Mouse (Mus musculus) MEL-GATA-1-ER (cell line): Measurements from ENCODE around the gene Kcna10.

Experiments used
- DNase-seq: peaks from one replicate; pipeline ENCODE4 v3.0.0-alpha.2; 2012; ENCODE audit warnings: low read depth; ENCODE audit errors: extremely low read depth

Gene Kcna10

DNA sequence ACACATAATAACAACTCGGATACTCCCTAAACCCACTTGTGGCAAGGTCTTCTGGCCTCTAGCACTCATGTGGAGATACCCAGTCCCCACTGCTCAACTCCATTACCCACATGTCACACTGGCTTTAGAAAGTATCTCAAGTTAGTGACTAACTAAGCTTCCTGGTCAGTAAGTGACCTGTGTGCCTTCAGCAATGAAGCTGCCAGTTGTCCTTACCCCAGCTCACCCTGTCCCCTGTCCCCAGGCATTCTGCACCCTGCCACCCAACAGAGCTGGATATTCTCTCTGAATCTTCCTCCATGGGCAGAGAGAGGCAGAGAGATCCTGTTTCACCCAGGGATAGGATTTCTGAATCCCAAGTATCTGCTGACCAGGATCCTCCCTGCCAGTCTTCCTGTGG, at the start of gene Kcna10:
Gene Kcna10 (plus strand): TSS at position 301 of the 400 bp plus-strand sequence.
- DNase-seq, result no peak

DNA sequence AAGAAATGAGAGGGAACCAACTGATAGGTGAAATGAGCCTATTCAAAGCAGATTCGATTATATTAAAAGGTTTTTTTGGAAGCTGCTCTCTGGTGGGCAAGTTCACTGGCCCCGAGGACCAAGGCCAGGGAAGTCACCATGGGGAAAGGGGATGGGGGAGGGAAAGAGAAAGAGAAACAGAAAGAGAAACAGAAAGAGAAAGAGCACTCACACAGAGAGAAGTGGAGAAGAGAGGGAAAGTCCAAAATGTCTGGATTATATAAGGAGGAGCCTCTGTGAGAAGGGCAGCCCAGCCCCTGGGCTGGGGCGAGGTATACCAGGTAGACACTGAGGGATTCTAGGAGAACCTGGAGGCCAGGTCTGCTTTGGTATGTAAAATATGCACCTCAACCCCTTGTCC, 48.4 kb upstream of the Kcna10 start:
- no peak for DNase-seq

DNA sequence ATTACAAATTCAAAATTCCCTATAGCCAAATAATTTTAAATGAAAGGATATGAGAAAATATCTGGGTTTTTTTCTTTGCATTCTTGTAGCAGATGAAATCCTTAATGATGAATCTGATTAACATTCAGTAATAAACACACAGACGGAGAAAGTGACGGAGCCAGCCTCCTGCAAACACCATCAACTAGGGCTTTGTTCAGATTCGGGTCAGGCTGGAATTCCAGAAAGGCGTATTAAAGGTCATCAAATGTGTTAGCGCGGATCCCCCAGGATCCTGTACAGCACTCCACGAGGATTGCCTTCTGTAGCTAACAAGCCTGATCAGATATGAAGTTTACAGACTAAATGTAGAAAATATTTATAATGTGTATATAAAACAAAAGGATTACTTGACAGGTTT, 35.7 kb upstream of the Kcna10 start:
- DNase-seq, result no peak

DNA sequence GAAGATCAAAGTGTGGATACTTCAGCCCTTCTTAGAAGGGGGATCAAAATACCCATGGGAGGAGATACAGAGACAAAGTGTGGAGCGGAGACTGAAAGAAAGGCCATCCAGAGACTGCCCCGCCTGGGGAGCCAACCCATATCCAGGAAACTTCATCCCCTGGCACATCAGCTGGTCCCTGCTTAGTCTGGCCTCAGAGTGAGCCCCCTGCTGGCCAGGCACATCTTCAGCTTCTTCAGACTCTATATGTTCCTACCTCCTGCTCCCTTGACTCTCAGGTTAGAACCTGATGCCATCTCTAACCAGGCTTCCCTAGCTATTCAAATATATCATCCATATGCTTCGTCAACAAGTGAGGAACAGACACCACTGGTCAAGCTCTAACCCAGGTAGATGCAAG, 33.9 kb upstream of the Kcna10 start:
- DNase-seq, result no peak

DNA sequence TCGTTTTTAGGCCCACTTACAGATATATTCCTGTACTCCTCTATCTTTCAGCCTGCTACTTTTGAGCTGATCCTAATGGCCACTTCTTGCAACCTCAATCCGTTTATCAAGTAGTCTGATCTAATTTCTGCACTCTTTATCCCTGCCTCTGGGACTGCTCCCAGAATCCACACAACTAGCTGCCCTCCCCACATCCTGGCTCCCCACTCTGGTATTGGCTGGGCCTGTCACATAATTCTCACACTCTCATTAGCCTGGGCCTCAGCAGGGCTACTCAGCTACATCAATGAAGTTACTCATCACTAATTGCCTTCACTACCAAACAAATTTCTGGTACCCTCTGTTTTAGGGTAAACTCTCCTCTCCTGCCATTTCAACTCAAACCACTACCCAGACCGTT, 32.4 kb upstream of the Kcna10 start:
- no peak for DNase-seq

DNA sequence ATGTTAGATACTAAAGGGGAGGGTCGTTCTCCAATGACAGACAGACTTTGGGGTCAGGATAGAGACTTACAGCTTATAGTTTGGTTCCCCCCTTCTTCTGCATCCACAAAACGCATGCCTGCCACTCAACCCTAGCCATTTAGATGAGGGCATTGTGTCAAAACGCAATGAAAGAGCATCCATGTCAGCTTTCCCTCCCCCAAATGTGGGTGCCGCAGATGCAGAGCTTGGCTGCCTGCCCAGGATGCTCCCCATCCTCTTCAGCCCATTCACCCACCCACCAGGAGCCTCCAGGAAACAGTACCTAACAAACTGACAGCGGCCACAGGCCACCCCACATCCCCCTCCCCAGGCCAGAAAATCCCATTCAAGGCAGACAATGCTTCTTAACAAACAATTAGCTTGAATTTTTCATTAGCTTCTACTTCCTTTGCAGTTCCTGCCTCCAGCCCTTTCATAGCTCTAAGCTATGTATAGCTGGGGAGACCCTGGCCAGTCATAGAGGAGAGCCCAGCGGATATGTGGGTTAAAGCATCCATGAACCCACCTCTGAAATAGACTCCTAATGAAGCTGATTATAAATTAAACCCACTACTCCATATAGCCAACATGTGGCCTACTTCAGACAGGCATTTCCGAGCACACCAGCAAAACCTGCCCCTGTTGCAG, 31.9 kb upstream of the Kcna10 start:
- no peak for DNase-seq

DNA sequence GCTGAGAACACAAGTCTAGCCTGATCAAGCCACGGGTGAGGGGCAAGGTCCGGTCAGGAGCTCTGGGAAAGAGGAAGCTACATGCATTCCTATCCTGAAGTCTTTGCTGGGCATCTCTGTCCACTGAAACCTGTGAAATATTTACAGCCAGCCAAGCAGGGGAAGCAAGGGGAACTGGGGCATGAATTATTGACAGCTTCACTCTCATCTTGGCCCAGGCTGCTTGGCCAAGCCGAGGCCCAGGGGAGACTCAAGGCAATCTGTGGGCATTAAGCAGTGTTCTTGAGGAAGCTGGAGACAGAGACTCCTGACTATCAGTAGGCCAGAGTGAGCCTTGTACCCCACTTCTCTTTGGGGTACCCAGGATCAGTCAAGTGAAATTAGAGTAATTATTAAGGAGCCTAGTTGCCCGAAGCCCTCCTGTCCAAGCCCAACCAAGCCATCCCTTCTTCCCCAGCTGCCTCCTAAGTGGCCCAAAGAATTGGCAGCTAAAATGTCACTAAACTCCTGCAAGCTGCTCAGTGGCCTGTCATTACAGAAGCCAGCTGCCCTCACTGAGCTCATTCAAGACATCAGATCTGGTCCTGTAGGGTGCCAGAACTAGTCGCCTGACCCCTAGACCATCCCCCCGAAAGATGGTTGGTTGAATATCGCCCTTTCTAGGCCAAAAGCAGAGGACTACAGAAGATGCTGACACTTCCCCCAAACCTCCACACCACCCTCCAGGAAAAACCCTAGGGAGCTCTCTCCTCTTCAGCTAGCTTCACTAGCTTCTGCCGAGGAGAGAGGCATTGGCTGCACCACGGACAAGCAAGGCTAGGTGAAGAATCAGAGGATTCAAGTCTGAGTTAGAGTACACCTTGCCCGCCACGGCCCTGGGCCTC, 28.8 kb upstream of the Kcna10 start:
- DNase-seq, result no peak

DNA sequence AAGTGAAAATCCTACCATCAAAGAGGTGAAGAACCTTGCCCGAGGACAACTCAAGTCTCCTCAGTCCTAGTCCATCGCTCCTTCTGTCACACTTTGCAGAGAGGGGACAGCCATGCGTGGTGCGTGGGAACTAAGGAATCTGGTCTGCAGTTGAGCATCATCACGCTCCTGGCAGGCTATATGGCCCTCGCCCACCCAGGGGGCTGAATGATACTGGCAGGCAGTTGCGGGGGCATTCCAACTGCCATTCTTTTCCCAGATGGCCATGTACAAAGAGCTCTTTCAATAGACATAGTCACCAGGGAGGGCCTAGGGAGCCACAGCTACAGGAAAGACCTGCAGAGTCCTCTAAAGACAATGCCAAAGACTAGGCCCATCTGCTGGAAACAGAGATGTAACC, 24.0 kb upstream of the Kcna10 start:
- no peak for DNase-seq

DNA sequence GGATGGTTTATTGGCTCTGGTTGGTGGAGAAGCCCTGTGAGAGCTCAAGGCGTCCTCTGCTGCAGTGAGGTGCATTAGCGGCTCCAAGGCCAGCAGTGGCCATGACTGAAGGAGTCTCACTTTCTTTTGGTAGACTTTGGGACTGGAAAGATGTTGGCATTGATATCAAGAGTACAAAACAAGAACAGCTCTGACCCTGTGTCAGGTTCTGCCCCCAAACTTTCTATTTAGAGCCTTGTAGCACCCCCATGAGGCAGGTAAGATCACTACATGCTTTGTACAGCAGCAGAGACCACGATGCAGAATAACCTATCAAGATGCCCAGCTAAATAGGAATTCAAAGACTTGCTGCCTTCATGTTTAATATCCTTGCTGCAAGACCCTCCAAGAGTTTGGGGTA, 23.4 kb upstream of the Kcna10 start:
- no peak for DNase-seq

DNA sequence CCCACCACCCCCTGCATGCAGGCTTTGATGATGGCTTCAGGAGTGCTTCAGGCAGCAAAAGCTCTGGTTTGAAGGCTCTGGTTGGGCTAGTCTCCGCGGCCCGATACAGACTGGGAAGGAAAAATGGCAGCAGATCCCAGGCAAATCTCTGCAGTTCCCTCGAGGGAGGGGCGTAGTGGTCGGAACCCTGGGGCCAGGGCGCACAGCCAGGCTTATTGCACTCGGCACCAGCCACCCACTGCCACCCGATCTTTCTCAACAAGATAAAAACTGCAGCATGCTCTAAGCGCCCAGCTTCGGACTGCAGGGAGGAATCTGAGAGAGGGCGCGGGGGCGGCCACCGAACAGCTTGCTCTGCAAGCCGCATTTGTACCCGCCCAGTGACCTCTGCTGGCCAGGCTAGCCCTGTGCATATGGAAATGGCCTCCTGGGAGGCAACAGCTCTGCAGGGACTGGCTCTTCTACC, 23.0 kb upstream of the Kcna10 start:
- DNase-seq, result no peak

DNA sequence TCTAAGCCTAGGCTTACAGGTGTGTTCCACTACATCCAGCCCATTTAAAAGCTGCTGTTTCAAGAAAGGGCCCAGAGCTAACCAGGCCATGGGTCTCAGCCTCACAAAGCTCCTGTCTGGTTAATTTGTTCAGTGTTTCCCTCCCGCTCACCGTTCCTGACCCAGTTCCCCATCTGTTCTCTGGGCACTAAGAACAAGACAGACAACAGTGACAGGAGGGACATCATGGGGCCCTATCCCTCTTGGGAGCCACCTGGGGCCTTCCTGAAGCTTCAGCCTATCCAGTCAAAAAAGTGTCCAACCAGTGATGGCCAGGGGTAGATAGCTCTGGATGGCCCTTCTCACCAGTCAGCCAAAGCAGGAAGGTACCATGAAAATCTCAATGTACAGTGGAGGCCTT, 20.1 kb upstream of the Kcna10 start:
- DNase-seq, result no peak

DNA sequence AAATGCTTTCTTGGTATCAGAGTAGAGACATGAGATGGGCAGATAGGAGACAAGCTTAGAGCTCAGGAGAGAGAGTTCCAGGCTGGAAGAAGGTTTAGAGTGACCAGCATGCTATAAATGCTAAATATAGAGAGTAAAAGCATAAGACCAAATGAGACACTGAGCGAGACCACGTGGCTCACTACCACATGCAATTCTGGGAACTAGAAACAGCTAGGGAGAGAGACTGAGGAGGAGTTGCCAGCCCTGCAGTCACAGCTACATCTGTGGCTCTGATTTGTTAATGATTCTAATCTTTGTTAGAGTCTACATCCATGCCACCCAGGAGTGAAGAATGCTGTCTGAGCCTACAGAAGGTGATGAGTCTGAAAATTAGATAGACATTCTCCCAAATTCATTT, 13.3 kb upstream of the Kcna10 start:
- DNase-seq, result no peak

DNA sequence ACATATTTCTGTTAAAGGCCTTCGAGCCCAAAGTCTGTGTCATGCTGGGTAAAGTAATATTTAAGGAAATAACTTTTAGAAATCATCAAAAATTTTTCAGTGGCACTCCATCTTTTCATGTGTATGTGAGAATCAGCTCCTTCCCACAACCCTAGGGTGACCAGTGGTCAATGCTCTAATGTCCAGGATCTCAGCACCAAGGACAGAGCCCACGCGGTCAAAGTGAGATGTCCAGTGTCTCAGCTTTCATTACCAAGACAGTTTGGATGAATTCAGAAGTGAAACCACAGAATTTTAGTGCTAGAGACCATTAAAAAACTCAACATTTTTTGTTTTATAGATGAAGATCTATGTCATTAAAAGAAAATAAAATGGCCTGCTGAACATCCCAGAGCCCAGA, 10.9 kb upstream of the Kcna10 start:
- DNase-seq, result no peak

DNA sequence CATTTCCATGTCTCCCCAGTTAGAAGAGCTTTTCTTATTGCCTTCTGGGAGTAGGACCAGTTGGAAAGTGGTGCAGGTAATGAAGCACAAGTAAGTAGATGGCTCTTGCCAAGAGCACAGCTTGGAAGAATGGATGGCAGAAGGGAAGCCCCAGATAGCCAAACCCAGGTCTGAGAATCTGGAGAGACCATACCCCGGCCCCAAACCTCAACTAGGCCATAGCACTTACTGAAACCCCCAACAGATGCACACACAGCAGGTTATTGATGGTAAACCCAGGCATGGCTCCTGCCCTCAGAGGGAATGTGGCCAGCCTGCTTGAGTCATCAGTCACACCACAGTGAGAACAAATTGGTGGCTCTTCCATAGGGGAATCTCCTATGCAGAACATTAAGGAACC, 10.3 kb upstream of the Kcna10 start:
- DNase-seq, result no peak

DNA sequence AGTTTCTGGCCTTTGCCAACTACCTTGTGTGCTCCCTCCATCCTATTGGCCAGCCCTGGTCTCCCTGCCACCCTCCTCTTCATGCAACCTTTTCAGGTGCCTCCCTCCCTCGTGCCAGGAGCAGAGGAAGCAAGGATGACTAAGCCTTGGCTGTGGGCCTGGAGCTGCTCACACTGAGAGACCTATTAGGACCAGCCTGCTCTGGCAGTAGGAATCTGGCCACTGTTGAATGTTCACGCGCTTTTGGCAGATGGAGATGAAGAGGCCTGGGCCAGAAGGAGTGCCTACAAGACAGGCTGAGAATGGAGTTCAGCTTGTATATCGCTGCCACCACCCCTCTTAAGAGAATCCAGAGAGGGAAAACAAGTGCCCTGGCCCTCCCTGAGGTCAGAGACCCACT, 7.4 kb upstream of the Kcna10 start:
- no peak for DNase-seq

DNA sequence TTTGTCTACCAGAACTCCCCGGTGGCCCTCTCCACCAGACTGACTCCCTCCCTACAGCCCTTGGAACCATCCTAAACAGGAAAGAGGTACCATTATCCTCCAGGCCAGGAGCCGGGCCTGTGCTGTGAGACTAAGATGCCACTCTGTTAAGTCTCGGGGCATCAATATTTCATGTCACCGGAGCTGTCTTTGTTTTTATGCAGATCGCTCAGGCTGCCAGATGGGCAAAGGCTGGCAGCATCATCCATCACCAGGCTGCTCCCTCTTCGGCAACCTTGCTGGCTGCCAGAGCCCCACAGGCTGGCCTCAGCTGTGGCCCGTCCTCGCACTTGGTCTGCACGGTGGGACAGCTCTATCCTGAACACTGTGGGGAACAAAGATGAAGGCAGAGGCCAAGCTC, 6.4 kb upstream of the Kcna10 start:
- DNase-seq, result no peak

DNA sequence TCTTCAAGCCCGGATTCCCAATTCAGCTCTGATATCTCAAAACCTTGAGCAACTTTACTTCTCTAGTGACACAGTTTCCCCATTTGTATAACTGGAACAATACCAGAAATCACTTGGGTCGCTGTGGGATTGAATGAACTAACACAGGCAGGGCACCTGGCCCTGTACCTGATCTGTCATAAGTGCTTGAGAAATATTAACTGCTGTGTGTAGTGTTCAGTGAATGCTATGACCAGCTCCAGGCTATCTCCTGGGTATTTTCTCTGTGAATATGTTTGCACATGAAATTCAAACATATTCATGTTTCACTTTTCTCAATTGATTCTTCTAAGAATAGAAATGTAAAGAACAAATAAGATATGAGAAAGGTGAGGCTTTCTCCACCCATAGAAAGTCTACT, 2.0 kb upstream of the Kcna10 start:
- DNase-seq, result no peak

DNA sequence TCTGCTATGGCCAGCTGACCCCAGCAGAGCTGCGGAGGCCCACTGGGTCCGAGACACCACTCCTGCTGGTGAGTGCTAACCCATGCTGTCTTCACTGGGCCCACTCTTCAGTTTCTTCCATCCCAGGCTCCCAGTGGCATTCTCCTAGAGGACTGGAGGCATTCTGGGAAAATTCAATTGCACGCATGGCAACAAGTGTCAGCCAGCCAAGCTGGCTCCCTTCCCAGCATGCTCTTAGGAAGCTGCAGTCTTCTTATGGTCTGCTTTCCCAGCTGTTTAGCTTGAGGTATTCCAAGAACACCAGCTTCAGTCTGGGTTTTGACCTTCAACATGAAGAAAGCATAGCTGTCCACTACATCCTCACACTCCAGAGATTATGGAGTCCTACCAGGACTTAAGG, 322 bp downstream of the Kcna10 start:
- DNase-seq, result no peak

DNA sequence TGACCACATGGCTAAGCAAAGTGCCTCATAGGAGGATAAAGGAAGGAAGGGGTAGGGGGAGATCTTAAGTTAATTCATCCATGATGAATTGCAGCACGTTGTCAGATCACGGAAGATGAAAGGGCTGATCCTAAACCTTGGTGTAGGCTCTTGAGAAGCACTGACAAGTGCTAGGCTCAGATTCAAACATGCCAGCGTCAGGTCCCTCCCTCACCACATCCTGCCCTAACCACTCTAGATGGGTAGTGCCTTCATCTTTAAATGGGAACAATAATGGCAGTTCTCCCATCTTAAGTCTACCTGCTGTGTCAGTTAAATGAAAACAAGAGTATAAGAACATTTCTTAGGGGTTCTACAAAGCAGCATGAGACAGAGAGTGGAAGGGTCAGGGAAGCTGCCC, 2.7 kb downstream of the Kcna10 start:
- no peak for DNase-seq

DNA sequence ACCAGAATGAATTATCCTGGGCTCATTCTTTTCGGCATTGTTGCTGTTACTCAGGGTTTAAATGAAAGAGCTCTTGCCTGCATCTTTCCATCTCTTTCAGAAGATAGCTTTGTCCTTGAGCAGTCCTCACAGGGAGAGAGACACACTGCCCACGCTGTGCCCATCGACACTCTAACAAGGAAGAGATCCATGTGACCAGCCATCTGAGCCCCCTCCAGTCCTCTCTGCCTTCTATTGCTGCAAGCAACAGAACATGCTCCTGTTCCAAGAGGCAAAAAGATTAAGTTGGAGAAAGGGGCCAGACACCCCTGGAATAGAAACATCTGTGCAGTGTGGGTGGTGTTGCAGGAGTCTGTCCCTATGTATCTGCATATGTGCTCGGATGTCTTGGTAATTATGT, 4.2 kb downstream of the Kcna10 start:
- no peak for DNase-seq

DNA sequence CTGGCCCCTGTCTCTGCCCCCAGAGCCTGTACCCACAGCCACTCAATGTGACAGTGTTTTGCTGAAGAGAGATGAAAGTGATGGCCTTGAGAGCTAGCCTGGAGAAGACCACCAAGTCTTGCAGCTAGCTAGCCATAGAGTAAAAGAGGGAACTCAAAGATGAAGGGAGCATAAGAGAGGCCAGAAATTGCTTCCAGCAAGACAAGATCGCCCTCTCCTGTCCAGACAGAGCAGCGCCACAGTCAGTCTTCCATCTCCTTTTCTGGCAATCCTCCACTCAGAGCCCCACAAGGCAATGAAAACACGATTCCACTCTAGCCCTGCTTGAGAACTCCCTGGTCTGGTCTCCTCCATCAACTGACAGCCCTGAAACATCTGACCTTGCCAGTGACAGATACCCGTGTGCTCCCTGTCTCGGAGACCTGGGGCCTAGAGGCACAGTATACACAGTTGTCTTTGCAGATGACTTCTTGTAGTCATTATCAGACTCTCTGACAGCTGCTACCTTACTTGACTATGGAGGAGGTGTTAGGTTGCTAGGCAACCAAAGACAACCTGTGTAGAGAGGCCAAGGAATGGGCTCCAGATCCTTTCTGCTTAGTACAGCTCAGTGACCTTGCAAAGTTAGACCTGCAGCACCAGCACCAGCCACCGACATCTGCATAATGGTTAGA, 5.5 kb downstream of the Kcna10 start:
- DNase-seq, result no peak
